14 mouse cellular contexts compared by ENCODE assay signal in the genomic region with DNA sequence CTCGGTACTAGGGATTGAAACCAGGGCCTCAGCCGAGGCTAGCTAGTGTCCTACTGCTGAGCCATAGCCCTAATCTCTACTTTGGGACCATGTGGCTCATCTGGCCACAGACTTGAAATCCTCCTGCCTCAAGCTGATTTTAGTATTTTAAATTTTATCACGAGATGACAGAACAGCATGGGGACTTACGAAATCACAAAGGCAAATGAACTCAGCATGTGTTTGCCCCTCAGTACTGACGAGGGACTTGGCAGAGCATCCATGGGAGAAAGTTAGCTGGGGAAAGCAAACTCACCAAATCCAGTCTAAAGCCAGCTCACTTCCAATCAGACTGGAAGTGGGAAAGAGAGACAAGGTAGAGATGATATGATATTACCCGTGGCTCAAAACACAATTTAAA. TPM values are rescaled to one million over a fixed set of nuclear protein-coding genes. Genes with fewer than 3 reads are reported as not detected.
"Had no signal": no experiment of that assay in that cellular context is flagged by ENCODE, and none has a peak within 500 bp of the region (broad histone marks: within the 10 kb centered on the region; RNA-seq: fewer than 3 reads in every experiment).

No protein-coding gene starts in this region.

- H3K9me3 ChIP-seq: limb, embryonic 10.5 days; midbrain, embryonic 13.5 days; neural tube, embryonic 15.5 days had no signal

- DNase-seq: kidney, postnatal 25 days; lung, adult 2 months; lung, postnatal 36 days; spleen, adult 18-20 months; thymus, adult 18-20 months; thymus, postnatal 14 days had no signal

- ATAC-seq: lung, postnatal 0 days; midbrain, embryonic 13.5 days had no signal

- H3K4me1 ChIP-seq: midbrain, embryonic 13.5 days; neural tube, embryonic 15.5 days had no signal

- H3K27ac ChIP-seq: left cerebral cortex, adult 2 months; limb, embryonic 10.5 days; liver, embryonic 14.5 days; midbrain, embryonic 13.5 days; neural tube, embryonic 15.5 days had no signal

- H3K27me3 ChIP-seq: midbrain, embryonic 13.5 days; neural tube, embryonic 15.5 days had no signal

- H3K4me2 ChIP-seq: midbrain, embryonic 13.5 days; neural tube, embryonic 15.5 days had no signal

- H3K9ac ChIP-seq: liver, embryonic 14.5 days; midbrain, embryonic 13.5 days; neural tube, embryonic 15.5 days had no signal

- H3K36me3 ChIP-seq: neural tube, embryonic 15.5 days had no signal

- H3K4me3 ChIP-seq: left cerebral cortex, adult 2 months; limb, embryonic 10.5 days; midbrain, embryonic 13.5 days; myocyte; neural tube, embryonic 15.5 days had no signal

RNA-seq across cellular contexts. Expression of a gene that starts 28.5 kb away (rescaled TPM):
- total RNA-seq: megakaryocyte progenitor cell, adult 5-6 weeks had no signal
